Mouse (Mus musculus) embryonic facial prominence, embryonic 11.5 days (tissue): ENCODE results near the gene Zfp691. TPM values are rescaled to one million over a fixed set of nuclear protein-coding genes. Genes with fewer than 3 reads are reported as not detected.

Experiments used
- ATAC-seq: fragments of 200-750 bp; cut with Nextera tagmentation; replicated peaks from 2 replicates; pipeline ENCODE4 v1.8.0; 2017; ENCODE audit warnings: low read depth; ENCODE audit not compliant: insufficient number of reproducible peaks, low FRiP score, low TSS enrichment
- DNase-seq: peaks from one replicate; pipeline ENCODE4 v3.0.0-alpha.2; 2015; ENCODE audit warnings: low spot score
- H3K27ac ChIP-seq: fragments of 300-500 bp; sonication (generic); replicated peaks from 2 replicates; pipeline ENCODE4 v1.5.1; 2014; ENCODE audit warnings: mild to moderate bottlenecking, low read depth, low read length, control low read depth
- H3K27me3 ChIP-seq: fragments of 300-500 bp; sonication (generic); 2 replicates; pipeline ENCODE4 v1.6.1; 2014; ENCODE audit warnings: mild to moderate bottlenecking, low read length, moderate library complexity, mixed read lengths; ENCODE audit not compliant: control insufficient read depth, insufficient read depth
- H3K36me3 ChIP-seq: fragments of 300-500 bp; sonication (generic); replicated peaks from 2 replicates; pipeline ENCODE4 v1.6.1; 2014; ENCODE audit warnings: low read depth, mild to moderate bottlenecking, low read length, moderate library complexity, mixed read lengths; ENCODE audit not compliant: control insufficient read depth, insufficient read depth
- H3K4me1 ChIP-seq: fragments of 300-500 bp; sonication (generic); 2 replicates; pipeline ENCODE4 v1.6.1; 2014; ENCODE audit warnings: low read length, mixed read lengths; ENCODE audit not compliant: control insufficient read depth, insufficient read depth
- H3K4me2 ChIP-seq: fragments of 300-500 bp; sonication (generic); 2 replicates; pipeline ENCODE4 v1.6.1; 2014; ENCODE audit warnings: low read depth, mild to moderate bottlenecking, control low read depth, low read length, moderate library complexity
- H3K4me3 ChIP-seq: fragments of 300-500 bp; sonication (generic); 2 replicates; pipeline ENCODE4 v1.5.1; 2014; ENCODE audit warnings: low read depth, low read length, control low read depth
- H3K9ac ChIP-seq: fragments of 300-500 bp; sonication (generic); replicated peaks from 2 replicates; pipeline ENCODE4 v1.6.1; 2014; ENCODE audit warnings: mild to moderate bottlenecking, control low read depth, low read length
- H3K9me3 ChIP-seq: fragments of 300-500 bp; sonication (generic); replicated peaks from 2 replicates; pipeline ENCODE4 v1.6.1; 2016; ENCODE audit warnings: mild to moderate bottlenecking, low read length, inconsistent platforms, mixed read lengths; ENCODE audit not compliant: control insufficient read depth
- WGBS: fragments of 180-500 bp; shearing (Covaris S2); extraction: QIAGEN DNeasy Blood & Tissue Kit; methylation state at CpG from one replicate; pipeline ENCODE4 v1.1.7; 2014; 5-methylcytosine and 5-hydroxymethylcytosine counted together
- polyA plus RNA-seq: library from polyadenylated mRNA; unstranded; fragments of >200 nt; fragmentation: Nextera tagmentation; extraction: Ambion mirVana; gene quantifications from 2 replicates; pipeline ENCODE4 v1.2.1, GENCODE M21; 2014

The Zfp691 gene
- polyA plus RNA-seq, 1 experiment from 2014 or later: 6.9 TPM

- peak within 1 kb of the TSS; percentile 79 for H3K9ac ChIP-seq
- H3K27ac ChIP-seq: peak within 1 kb of the TSS; percentile 47
- WGBS: 1% methylated on average over 41 of the region's 47 CpGs
Observed at GRCm38 (mm10) chr4:119194909-119195581, 21.1 kb upstream of the Zfp691 start, which contains the start of gene Svbp. Gene Svbp, plus strand, starts transcription at chr4:119195306.

DNA sequence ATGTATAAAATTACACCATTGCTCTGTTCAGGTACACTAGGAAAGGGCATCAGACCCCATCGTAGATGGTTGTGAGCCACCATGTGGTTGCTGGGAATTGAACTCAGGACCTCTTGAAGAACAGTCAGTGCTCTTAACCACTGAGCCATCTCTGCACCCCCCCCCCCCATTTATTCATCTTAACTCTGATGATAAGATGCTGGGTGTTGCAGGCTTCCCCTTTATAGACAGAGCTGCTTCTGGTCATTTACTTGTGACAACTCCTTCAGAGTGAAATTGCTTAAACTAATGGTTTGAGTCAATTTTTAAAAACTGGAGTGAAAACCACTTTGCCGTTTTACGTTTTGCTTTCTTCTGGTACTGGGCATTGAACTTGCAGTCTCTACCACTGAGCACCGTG, 18.8 kb upstream of the Zfp691 start:
- Histone ChIP-seq H3K4me3 (no peak overlapping the region), H3K9ac (no peak overlapping the region), H3K4me2 (no peak overlapping the region), H3K36me3 (no peaks in the 10 kb centered on the region; the same call in 1 of the 2 replicates), H3K4me1 (no peaks in the 10 kb centered on the region; the same call in 1 of the 2 replicates), H3K9me3 (no peaks in the 10 kb centered on the region), H3K27me3 (no peaks in the 10 kb centered on the region), H3K27ac (no peak overlapping the region)
- WGBS: 88% methylated on average over 4 of the region's 4 CpGs
- ATAC-seq (no peak), DNase-seq (no peak)

More at GRCm38 (mm10) chr4:119194909-119195581, 21.1 kb upstream of the Zfp691 start, which contains the start of gene Svbp:
- DNase-seq: peak; percentile 93
- no peaks in the 10 kb centered on the region for H3K9me3 ChIP-seq
- H3K36me3 ChIP-seq: no peaks in the 10 kb centered on the region; the same call in 1 of the 2 replicates
- peak; percentile 82 for ATAC-seq
- H3K27me3 ChIP-seq: no peaks in the 10 kb centered on the region
- H3K4me3 ChIP-seq: peak within 1 kb of the TSS; percentile 79
- H3K4me2 ChIP-seq: peak within 1 kb of the TSS; percentile 66
- H3K4me1 ChIP-seq: no peaks in the 10 kb centered on the region; the same call in 1 of the 2 replicates

DNA sequence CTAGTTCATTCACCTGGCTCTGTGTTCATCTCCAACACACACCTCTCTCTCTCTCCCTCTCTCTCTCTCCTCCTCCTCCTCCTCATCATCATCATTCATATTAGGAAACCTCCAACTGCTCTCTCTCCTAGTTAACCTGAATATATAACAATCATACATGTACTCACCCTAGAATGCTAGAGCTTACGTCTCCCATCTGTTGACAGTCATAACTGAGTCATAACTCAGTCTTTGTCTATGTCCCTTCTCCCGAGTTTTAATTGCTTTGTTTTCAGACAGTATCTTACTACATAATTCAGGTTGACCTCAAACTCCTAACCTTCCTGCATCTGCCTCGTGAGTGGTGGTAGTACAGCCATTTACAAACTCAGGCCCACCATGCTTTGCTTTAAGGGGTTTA, 17.3 kb upstream of the Zfp691 start:
- 75% methylated on average over 3 of the region's 3 CpGs for WGBS
- no peaks in the 10 kb centered on the region for H3K9me3 ChIP-seq
- no peak for ATAC-seq
- no peak overlapping the region for H3K4me3 ChIP-seq
- no peaks in the 10 kb centered on the region for H3K36me3 ChIP-seq
- no peak for DNase-seq
- H3K27ac ChIP-seq: no peak overlapping the region
- H3K9ac ChIP-seq: no peak overlapping the region
- H3K4me1 ChIP-seq: no peaks in the 10 kb centered on the region
- no peaks in the 10 kb centered on the region for H3K27me3 ChIP-seq
- H3K4me2 ChIP-seq: no peak overlapping the region

GRCm38 (mm10) chr4:119190618-119191017, 16.6 kb upstream of the Zfp691 start:
- Histone ChIP-seq H3K4me3 (no peak overlapping the region), H3K9me3 (no peaks in the 10 kb centered on the region), H3K4me2 (no peak overlapping the region), H3K9ac (no peak overlapping the region), H3K27ac (no peak overlapping the region), H3K36me3 (no peaks in the 10 kb centered on the region), H3K4me1 (no peaks in the 10 kb centered on the region), H3K27me3 (no peaks in the 10 kb centered on the region)
- ATAC-seq (no peak), DNase-seq (no peak)
- 88% methylated on average over 8 of the region's 8 CpGs for WGBS

DNA sequence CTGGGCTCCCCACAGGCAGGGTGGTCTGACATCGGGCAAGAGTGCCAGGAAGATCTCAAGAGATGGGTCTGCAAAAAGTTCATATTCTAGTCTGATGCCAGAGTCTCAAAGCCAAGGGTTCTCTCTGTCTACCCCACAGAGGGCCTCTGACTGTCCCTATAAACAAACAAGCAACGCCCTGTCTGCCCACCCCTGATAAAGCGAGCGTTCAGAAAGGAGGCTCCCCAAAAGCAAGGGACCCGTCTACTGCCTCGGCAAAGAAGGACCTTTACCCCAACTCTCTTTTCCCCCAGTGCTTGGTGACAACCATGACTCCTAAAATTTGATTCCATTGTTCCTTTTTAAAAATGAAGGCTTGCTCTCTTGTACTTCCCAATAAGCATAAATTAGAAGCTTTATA, 15.9 kb upstream of the Zfp691 start, which contains the start of gene Ermap:
TSS of gene Ermap (minus strand) at position 148 of the 400 bp plus-strand sequence.
- Histone ChIP-seq H3K9ac (no peak within 1 kb of the TSS), H3K4me3 (no peak within 1 kb of the TSS)
- no peak for DNase-seq

GRCm38 (mm10) chr4:119189392-119189791, 15.4 kb upstream of the Zfp691 start:
- Histone ChIP-seq H3K9me3 (no peaks in the 10 kb centered on the region), H3K9ac (no peak overlapping the region), H3K27me3 (no peaks in the 10 kb centered on the region), H3K36me3 (no peaks in the 10 kb centered on the region), H3K4me1 (no peaks in the 10 kb centered on the region), H3K27ac (no peak overlapping the region), H3K4me3 (no peak overlapping the region), H3K4me2 (no peak overlapping the region)
- ATAC-seq (no peak), DNase-seq (no peak)
- 81% methylated on average over 6 of the region's 6 CpGs for WGBS

More for the DNA sequence above, 15.9 kb upstream of the Zfp691 start, which contains the start of gene Ermap:
- Histone ChIP-seq H3K27me3 (no peaks in the 10 kb centered on the region), H3K36me3 (no peaks in the 10 kb centered on the region), H3K27ac (no peak within 1 kb of the TSS), H3K4me2 (no peak within 1 kb of the TSS), H3K4me1 (no peaks in the 10 kb centered on the region), H3K9me3 (no peaks in the 10 kb centered on the region)
- ATAC-seq: no peak
- WGBS: 67% methylated on average over 6 of the region's 6 CpGs

DNA sequence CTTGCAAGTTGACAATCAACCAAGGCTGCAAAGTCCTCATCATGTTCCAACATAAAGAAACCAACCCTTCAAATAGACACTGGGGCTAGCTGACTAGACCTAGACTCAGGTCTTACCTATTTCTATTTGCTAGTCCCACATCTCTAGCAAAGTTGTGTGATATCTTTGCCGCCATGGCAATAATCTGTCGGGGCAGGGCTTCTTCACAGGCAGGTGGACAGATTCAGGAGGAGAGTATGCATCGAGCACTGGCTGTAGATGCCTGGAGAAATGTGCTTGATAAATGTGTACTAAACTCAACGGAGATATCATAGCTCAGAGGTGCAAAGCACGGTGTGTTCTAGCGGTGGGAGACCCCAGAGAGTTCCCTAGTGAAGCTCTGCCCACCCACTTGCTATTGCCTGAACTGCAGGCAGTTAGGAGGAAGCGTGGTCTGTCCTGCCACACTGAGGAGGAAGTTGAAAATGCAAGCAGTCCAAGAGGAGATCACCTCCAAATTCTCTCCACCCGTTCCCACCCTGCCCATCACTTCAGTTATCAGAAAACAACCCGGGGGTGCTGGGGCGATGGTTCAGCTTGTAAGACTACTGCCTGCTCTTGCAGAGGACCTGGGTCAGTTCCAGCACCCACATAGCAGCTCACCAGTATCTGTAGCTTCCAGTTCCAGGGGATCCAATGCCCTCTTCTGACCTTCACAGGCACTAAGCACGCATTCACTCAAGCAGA, 14.2 kb upstream of the Zfp691 start:
- ATAC-seq: no peak

GRCm38 (mm10) chr4:119185771-119186170, 11.8 kb upstream of the Zfp691 start:
- 77% methylated on average over 4 of the region's 4 CpGs for WGBS
- H3K4me3 ChIP-seq: no peak overlapping the region

More for the DNA sequence above, 14.2 kb upstream of the Zfp691 start:
- H3K27ac ChIP-seq: no peak overlapping the region
- H3K36me3 ChIP-seq: no peaks in the 10 kb centered on the region
- H3K4me3 ChIP-seq: no peak overlapping the region
- no peaks in the 10 kb centered on the region for H3K9me3 ChIP-seq
- no peak overlapping the region for H3K9ac ChIP-seq
- no peaks in the 10 kb centered on the region for H3K27me3 ChIP-seq
- no peaks in the 10 kb centered on the region for H3K4me1 ChIP-seq
- WGBS: 57% methylated on average over 11 of the region's 11 CpGs
- no peak for DNase-seq
- H3K4me2 ChIP-seq: no peak overlapping the region

More at GRCm38 (mm10) chr4:119185771-119186170, 11.8 kb upstream of the Zfp691 start:
- ATAC-seq: no peak
- H3K9ac ChIP-seq: no peak overlapping the region
- no peaks in the 10 kb centered on the region for H3K36me3 ChIP-seq
- H3K27me3 ChIP-seq: no peaks in the 10 kb centered on the region
- no peaks in the 10 kb centered on the region for H3K4me1 ChIP-seq
- no peak for DNase-seq
- H3K27ac ChIP-seq: no peak overlapping the region
- H3K4me2 ChIP-seq: no peak overlapping the region
- no peaks in the 10 kb centered on the region for H3K9me3 ChIP-seq
